Mouse (Mus musculus) brown adipose tissue, adult 24 weeks (tissue): Measurements from ENCODE around the gene Gm42421. TPM values are rescaled to one million over a fixed set of nuclear protein-coding genes. Genes with fewer than 3 reads are reported as not detected.

Experiments used
- H3K27ac ChIP-seq: fragments of 200-500 bp; replicated peaks from 2 replicates; pipeline ENCODE4 v1.5.1; 2012; ENCODE audit warnings: low read depth, mild to moderate bottlenecking, low read length
- H3K4me1 ChIP-seq: fragments of 200-500 bp; 2 replicates; pipeline ENCODE4 v1.6.1; 2012; ENCODE audit warnings: low read length, mixed read lengths; ENCODE audit not compliant: control insufficient read depth, insufficient read depth, insufficient read length
- H3K4me3 ChIP-seq: fragments of 200-500 bp; 2 replicates; pipeline ENCODE4 v1.5.1; 2012; ENCODE audit warnings: low read depth, mild to moderate bottlenecking, low read length, moderate library complexity; ENCODE audit not compliant: insufficient read depth
- polyA plus RNA-seq: library from polyadenylated mRNA; stranded (reverse); fragments of >200 nt; gene quantifications from 2 replicates; pipeline ENCODE4 v1.2.4, GENCODE M21; 2012; ENCODE audit not compliant: missing spikeins, insufficient read depth, insufficient read length

Gene Gm42421
- polyA plus RNA-seq, 1 experiment: not detected

GRCm38 (mm10) chr5:143924781-143925452 is 3.1 kb upstream of the Gm42421 start:
- Histone ChIP-seq H3K4me1 (no peaks in the 10 kb centered on the region), H3K27ac (no peak overlapping the region), H3K4me3 (no peak overlapping the region)

GRCm38 (mm10) chr5:143929291-143929690 is 1.3 kb downstream of the Gm42421 start:
- Histone ChIP-seq H3K27ac (no peak overlapping the region), H3K4me3 (no peak overlapping the region), H3K4me1 (no peaks in the 10 kb centered on the region)

- Histone ChIP-seq H3K4me3 (no peak overlapping the region), H3K27ac (no peak overlapping the region), H3K4me1 (no peaks in the 10 kb centered on the region)
These were observed 2.7 kb downstream of the Gm42421 start for GRCm38 (mm10) chr5:143930656-143931055.

DNA sequence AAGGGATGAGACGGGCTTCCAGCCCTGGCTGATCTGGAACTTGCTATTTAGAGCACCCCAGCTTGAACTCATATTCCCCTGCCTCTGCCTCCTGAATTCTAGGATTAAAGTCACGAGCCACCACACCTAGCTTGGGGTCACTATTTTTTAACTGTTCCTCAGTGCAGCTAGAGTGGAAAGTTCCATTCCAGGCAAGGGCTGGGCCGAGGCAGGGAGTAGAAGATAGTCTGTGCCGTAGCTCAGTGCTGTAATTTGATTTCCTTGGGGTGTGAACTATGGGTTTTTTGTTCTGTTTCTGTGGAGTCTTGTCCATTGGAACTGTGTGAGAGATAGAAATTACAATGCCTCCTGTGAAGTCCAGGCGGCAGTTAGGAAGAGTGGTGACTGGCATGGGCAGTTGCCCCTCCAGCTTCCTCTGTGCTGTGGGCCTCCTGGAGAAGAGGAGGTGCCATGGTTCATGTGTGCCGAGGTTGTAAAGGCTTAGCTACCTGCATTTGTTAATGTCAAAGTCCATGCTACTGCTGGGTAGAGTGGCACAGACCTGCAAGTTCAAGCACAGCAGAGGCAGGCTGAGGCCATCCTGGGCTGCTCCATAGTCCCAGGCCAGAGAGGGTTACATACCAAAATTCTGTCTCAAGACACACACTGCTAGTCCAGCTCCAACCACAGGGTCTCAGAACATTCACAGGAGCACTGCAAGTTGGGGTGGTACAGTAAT is 4.0 kb downstream of the Gm42421 start:
- Histone ChIP-seq H3K4me3 (no peak overlapping the region), H3K4me1 (no peaks in the 10 kb centered on the region), H3K27ac (no peak overlapping the region)

- Histone ChIP-seq H3K27ac (no peak within 1 kb of the TSS), H3K4me3 (no peak within 1 kb of the TSS), H3K4me1 (no peaks in the 10 kb centered on the region)
These were observed 4.9 kb downstream of the Gm42421 start, which contains the start of gene Rsph10b for GRCm38 (mm10) chr5:143932831-143933230. Gene Rsph10b, plus strand, starts transcription at chr5:143933035.

DNA sequence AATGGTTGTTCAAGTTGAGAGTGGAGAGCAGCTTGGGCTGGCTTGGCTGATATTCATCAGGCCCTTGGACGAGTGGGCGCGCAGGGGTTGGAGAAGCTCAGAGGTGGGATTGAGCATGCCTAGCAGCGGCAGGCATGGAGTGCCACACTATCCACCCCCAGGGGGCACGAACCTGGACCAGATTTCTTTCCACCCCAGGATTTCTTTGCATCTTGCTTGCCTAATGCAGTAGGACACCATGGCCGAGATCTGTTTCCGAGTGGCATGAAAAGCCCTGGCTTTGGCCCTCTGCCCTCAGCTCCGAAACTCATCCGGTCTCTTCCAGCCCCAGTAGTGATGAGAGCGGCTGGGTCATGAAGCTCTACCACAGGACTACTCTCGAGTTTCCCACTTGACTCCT is 5.4 kb downstream of the Gm42421 start:
- Histone ChIP-seq H3K4me3 (no peak overlapping the region), H3K4me1 (no peaks in the 10 kb centered on the region), H3K27ac (no peak overlapping the region)

GRCm38 (mm10) chr5:143933875-143934274 is 5.9 kb downstream of the Gm42421 start:
- no peaks in the 10 kb centered on the region for H3K4me1 ChIP-seq
- no peak overlapping the region for H3K4me3 ChIP-seq
- no peak overlapping the region for H3K27ac ChIP-seq

GRCm38 (mm10) chr5:143936156-143936555 is 8.2 kb downstream of the Gm42421 start:
- Histone ChIP-seq H3K4me3 (no peak overlapping the region), H3K27ac (no peak overlapping the region), H3K4me1 (no peaks in the 10 kb centered on the region)

GRCm38 (mm10) chr5:143941588-143941987 is 13.6 kb downstream of the Gm42421 start:
- Histone ChIP-seq H3K4me3 (no peak overlapping the region), H3K4me1 (no peaks in the 10 kb centered on the region), H3K27ac (no peak overlapping the region)

DNA sequence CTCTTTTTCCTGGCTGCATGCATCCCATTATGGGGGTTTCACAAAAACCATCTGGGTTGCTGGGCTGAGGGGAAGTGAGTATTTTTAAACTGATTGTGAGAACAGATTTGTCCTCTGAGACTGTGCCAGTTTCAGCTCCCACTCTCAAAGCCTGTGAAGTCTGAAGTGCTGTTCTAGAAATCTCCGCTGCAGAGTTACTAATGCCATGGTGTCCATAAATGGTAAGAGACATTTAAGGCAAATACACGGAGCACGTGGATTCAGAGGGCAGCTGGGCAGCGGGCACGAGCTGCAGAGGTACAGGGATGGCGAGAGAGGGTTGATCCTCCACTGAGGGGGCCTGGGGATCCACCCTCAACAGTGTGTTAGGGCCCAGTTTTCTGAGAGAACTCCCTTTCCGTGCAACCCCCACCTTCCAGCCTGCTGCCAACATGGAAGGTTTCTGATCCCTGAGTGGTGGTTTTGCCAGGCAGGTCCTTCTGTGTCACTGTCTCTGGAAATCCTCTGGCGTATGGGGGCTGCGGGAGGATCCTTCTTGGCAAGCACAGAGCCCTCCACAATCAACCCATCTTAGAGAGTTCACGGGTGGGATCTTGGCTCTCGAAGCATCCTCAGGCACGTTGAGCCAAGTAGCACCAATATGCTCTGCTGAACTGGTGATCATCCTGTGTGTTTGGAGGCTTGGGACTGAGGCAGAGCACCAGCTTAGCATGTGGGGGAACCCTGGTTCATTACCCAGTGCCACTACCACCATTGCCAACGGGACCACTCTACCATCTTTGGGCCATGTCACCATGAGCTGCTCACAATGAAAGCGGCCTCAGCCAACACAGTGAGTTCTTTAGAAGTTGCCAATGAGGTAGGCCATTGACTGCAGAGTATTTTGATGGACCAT is 15.5 kb downstream of the Gm42421 start:
- H3K27ac ChIP-seq: no peak overlapping the region
- no peaks in the 10 kb centered on the region for H3K4me1 ChIP-seq
- H3K4me3 ChIP-seq: no peak overlapping the region

DNA sequence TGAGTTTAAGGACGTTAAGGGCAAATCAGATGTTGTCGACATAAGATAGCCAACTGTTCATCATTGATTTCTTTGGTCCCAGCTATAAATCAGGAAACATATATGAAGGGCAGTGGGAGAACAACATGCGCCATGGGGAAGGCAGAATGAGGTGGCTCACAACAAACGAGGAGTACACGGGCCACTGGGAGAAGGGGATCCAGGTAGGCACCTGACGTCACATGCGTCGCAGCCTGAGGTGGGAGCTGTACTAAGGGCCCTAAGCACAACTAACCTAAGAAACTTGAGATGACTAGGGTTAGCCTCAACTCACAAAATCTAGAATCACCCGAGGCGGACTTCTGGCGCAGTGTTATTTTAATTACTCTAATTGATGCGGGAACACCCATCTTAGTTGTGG is 20.4 kb downstream of the Gm42421 start:
- Histone ChIP-seq H3K4me3 (no peak overlapping the region), H3K4me1 (no peaks in the 10 kb centered on the region), H3K27ac (no peak overlapping the region)

GRCm38 (mm10) chr5:143950016-143950415 is 22.0 kb downstream of the Gm42421 start:
- Histone ChIP-seq H3K4me1 (no peaks in the 10 kb centered on the region), H3K4me3 (no peak overlapping the region)

DNA sequence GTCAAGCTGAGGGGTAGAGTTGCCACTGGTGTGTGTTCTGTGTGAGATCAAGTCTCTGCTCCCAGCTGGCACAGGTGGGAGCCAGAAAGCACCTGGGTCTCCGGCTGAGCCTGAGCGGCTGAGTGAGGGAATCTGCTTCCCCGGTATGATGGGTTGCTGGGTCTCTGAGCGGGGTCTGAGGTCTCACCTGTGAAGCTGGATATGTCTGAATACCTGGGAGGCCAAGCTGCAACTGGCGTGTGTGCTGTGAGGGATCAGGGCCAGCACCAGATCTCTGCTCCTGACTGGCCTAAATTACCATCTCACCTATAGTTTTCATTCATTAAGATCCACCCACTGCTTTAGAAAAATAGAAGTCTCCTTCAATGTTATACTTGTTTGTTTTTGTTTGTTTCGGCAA is 29.1 kb downstream of the Gm42421 start:
- no peaks in the 10 kb centered on the region for H3K4me1 ChIP-seq
- no peak overlapping the region for H3K4me3 ChIP-seq
- H3K27ac ChIP-seq: no peak overlapping the region

More at GRCm38 (mm10) chr5:143950016-143950415, 22.0 kb downstream of the Gm42421 start:
- H3K27ac ChIP-seq: no peak overlapping the region

DNA sequence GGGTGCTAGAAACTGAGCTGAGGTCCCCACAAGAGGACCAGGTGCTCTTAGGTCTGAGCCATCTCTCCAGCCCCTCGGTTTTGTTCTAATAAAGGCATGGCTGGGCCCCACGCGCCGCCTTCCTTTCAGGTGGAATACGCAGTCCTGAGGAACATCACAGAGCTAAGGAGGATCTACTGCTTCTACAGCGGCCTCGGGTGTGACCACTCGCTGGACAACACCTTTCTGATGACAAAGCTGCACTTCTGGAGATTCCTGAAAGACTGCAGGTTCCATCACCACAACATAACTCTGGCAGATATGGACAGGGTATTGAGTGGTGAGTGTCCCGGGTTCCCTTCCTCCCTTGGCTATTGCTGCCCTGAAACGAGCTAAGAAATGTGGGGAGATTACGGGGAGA is 31.6 kb downstream of the Gm42421 start:
- H3K4me1 ChIP-seq: no peaks in the 10 kb centered on the region
- H3K4me3 ChIP-seq: no peak overlapping the region
- H3K27ac ChIP-seq: no peak overlapping the region

- Histone ChIP-seq H3K4me3 (no peak overlapping the region), H3K4me1 (no peaks in the 10 kb centered on the region), H3K27ac (no peak overlapping the region)
These were observed 33.2 kb downstream of the Gm42421 start for GRCm38 (mm10) chr5:143961176-143961575.
